Mouse (Mus musculus) bone marrow macrophage, adult 2 months (primary cell): ENCODE data around the gene Map3k13.

Source experiments
- CTCF ChIP-seq: IDR thresholded peaks from 2 replicates; pipeline ENCODE4 v1.5.1; 2012; ENCODE audit warnings: low read depth, mild to moderate bottlenecking, low read length, moderate library complexity
- POLR2A ChIP-seq: IDR thresholded peaks from 2 replicates; pipeline ENCODE4 v1.6.1; 2012; ENCODE audit warnings: mild to moderate bottlenecking, low read depth, low read length, borderline replicate concordance

GRCm38 (mm10) chr16:21837694-21838093 is 43.5 kb downstream of the Map3k13 start:
- no peak for TF ChIP-seq CTCF
- no peak for TF ChIP-seq POLR2A
